10 mouse cellular contexts compared by ENCODE assay signal in genomic region chr12:112661327-112661605, GRCm38 (mm10). TPM values are rescaled to one million over a fixed set of nuclear protein-coding genes. Genes with fewer than 3 reads are reported as not detected.
DNase-seq lines count a peak whose midpoint lies in the region; ATAC-seq lines count a peak whose summit lies in the region.
"Had no signal": no experiment of that assay in that cellular context is flagged by ENCODE, and none has a peak within 500 bp of the region (broad histone marks: within the 10 kb centered on the region; RNA-seq: fewer than 3 reads in every experiment).

No protein-coding gene starts in this region.

- peak overlapping the region; percentile 83 for H3K27ac ChIP-seq in kidney, embryonic 16.5 days (ENCODE audit: low read length)
- H3K27ac ChIP-seq in forebrain, embryonic 12.5 days: peak overlapping the region; percentile 92
- H3K27ac ChIP-seq in hindbrain, embryonic 16.5 days (ENCODE audit: low read depth, low read length): peak overlapping the region; percentile 26; the same call in 1 of the 2 replicates
- peak overlapping the region; percentile 64 for H3K27ac ChIP-seq in midbrain, embryonic 15.5 days

- no peak for DNase-seq in kidney, adult 18-20 months
- DNase-seq in gastrocnemius, adult 18-20 months (ENCODE audit: low spot score): no peak
- no peak for DNase-seq in left cerebral cortex, adult 11 months (ENCODE audit: low spot score)
- DNase-seq: gastrocnemius, postnatal 25 days; lung, adult 18-20 months had no signal

- H3K36me3 ChIP-seq in kidney, embryonic 16.5 days (ENCODE audit: insufficient read depth, low read length): peaks cover 56% of the 10 kb centered on the region
- peaks cover 91% of the 10 kb centered on the region for H3K36me3 ChIP-seq in forebrain, embryonic 12.5 days (replicated peaks)
- H3K36me3 ChIP-seq in hindbrain, embryonic 16.5 days (ENCODE audit: control insufficient read depth, insufficient read depth, low read length): peaks cover 28% of the 10 kb centered on the region
- H3K36me3 ChIP-seq in midbrain, embryonic 15.5 days (replicated peaks): peaks cover 30% of the 10 kb centered on the region

- H3K9me3 ChIP-seq in kidney, embryonic 16.5 days (ENCODE audit: low read length): no peaks in the 10 kb centered on the region
- H3K9me3 ChIP-seq in forebrain, embryonic 12.5 days: no peaks in the 10 kb centered on the region
- H3K9me3 ChIP-seq in hindbrain, embryonic 16.5 days (ENCODE audit: control insufficient read depth, low read length): no peaks in the 10 kb centered on the region
- H3K9me3 ChIP-seq in midbrain, embryonic 15.5 days: no peaks in the 10 kb centered on the region

- peak overlapping the region; percentile 10; the same call in 1 of the 2 replicates for H3K4me2 ChIP-seq in kidney, embryonic 16.5 days (replicated peaks; ENCODE audit: low read depth, low read length)
- H3K4me2 ChIP-seq in forebrain, embryonic 12.5 days: peak overlapping the region; percentile 24
- no peak overlapping the region for H3K4me2 ChIP-seq in hindbrain, embryonic 16.5 days (ENCODE audit: low read length)
- no peak overlapping the region for H3K4me2 ChIP-seq in midbrain, embryonic 15.5 days

- H3K4me3 ChIP-seq in kidney, embryonic 16.5 days (ENCODE audit: low read length): no peak overlapping the region
- no peak overlapping the region; the same call in 1 of the 2 replicates for H3K4me3 ChIP-seq in forebrain, embryonic 12.5 days (replicated peaks)
- H3K4me3 ChIP-seq in hindbrain, embryonic 16.5 days (ENCODE audit: low read length): no peak overlapping the region
- no peak overlapping the region for H3K4me3 ChIP-seq in midbrain, embryonic 15.5 days

- ATAC-seq in kidney, embryonic 16.5 days (ENCODE audit: low FRiP score, low TSS enrichment): no peak
- ATAC-seq in forebrain, embryonic 12.5 days (ENCODE audit: low FRiP score): no peak
- no peak for ATAC-seq in hindbrain, embryonic 16.5 days
- ATAC-seq in midbrain, embryonic 15.5 days (replicated peaks): no peak
- no peak for ATAC-seq in megakaryocyte-erythroid progenitor cell, adult 5-6 weeks (replicated peaks; ENCODE audit: low FRiP score, low TSS enrichment, poor library complexity, severe bottlenecking)

- H3K4me1 ChIP-seq in kidney, embryonic 16.5 days (ENCODE audit: insufficient read depth, low read length): peaks cover 55% of the 10 kb centered on the region
- peaks cover 70% of the 10 kb centered on the region for H3K4me1 ChIP-seq in forebrain, embryonic 12.5 days
- peaks cover 57% of the 10 kb centered on the region for H3K4me1 ChIP-seq in hindbrain, embryonic 16.5 days (ENCODE audit: control insufficient read depth, insufficient read depth, low read depth, low read length)
- H3K4me1 ChIP-seq in midbrain, embryonic 15.5 days: peaks cover 61% of the 10 kb centered on the region

- no peaks in the 10 kb centered on the region for H3K27me3 ChIP-seq in kidney, embryonic 16.5 days (ENCODE audit: insufficient read depth, low read length)
- no peaks in the 10 kb centered on the region for H3K27me3 ChIP-seq in forebrain, embryonic 12.5 days
- no peaks in the 10 kb centered on the region for H3K27me3 ChIP-seq in hindbrain, embryonic 16.5 days (replicated peaks; ENCODE audit: control insufficient read depth, insufficient read depth, low read length)
- H3K27me3 ChIP-seq in midbrain, embryonic 15.5 days (replicated peaks): no peaks in the 10 kb centered on the region

- 67% methylated on average over 3 of the region's 3 CpGs for WGBS in kidney, embryonic 16.5 days
- WGBS in forebrain, embryonic 12.5 days: 84% methylated on average over 3 of the region's 3 CpGs
- 73% methylated on average over 3 of the region's 3 CpGs for WGBS in hindbrain, embryonic 16.5 days
- WGBS in midbrain, embryonic 15.5 days: 66% methylated on average over 3 of the region's 3 CpGs

- peak overlapping the region; percentile 42 for H3K9ac ChIP-seq in kidney, embryonic 16.5 days (replicated peaks; ENCODE audit: low read length)
- H3K9ac ChIP-seq in forebrain, embryonic 12.5 days: no peak overlapping the region
- H3K9ac ChIP-seq in hindbrain, embryonic 16.5 days (ENCODE audit: low read depth, low read length): 0 out of 2 replicates have a peak overlapping the region, but pooled peaks have one; percentile 1
- H3K9ac ChIP-seq in midbrain, embryonic 15.5 days: no peak overlapping the region

RNA-seq across cellular contexts. Expression of gene Akt1, which starts 13.4 kb away (rescaled TPM):
- 49.5 TPM in 2 replicates for polyA plus RNA-seq in kidney, embryonic 16.5 days (2015; fragmentation: Nextera tagmentation; extraction: Ambion mirVana)
- polyA plus RNA-seq in forebrain, embryonic 12.5 days (2016; fragmentation: Nextera tagmentation; extraction: Ambion mirVana): 47.0 and 71.6 TPM in 2 replicates
- 55.6 and 62.3 TPM in 2 replicates for polyA plus RNA-seq in hindbrain, embryonic 16.5 days (2015; fragmentation: Nextera tagmentation; extraction: Ambion mirVana)
- polyA plus RNA-seq in midbrain, embryonic 15.5 days (2015; fragmentation: Nextera tagmentation; extraction: Ambion mirVana): 139 and 162 TPM in 2 replicates
- 10 to 100 TPM; 44.7 to 49.5 TPM for total RNA-seq in gastrocnemius, adult 18-20 months (2021)
- total RNA-seq in megakaryocyte-erythroid progenitor cell, adult 5-6 weeks (2014; fragmentation: Nextera tagmentation): 101 and 119 TPM in 2 replicates
- 42.9 and 71.8 TPM in 2 replicates for total RNA-seq in megakaryocyte-erythroid progenitor cell, adult 5-6 weeks (2017)

RNA-seq across cellular contexts. Expression of gene Siva1, which starts 16.8 kb away (rescaled TPM):
- 273 and 296 TPM in 2 replicates for polyA plus RNA-seq in kidney, embryonic 16.5 days (2015; fragmentation: Nextera tagmentation; extraction: Ambion mirVana)
- 151 and 173 TPM in 2 replicates for polyA plus RNA-seq in forebrain, embryonic 12.5 days (2016; fragmentation: Nextera tagmentation; extraction: Ambion mirVana)
- polyA plus RNA-seq in hindbrain, embryonic 16.5 days (2015; fragmentation: Nextera tagmentation; extraction: Ambion mirVana): 48.1 and 57.5 TPM in 2 replicates
- 51.2 and 59.2 TPM in 2 replicates for polyA plus RNA-seq in midbrain, embryonic 15.5 days (2015; fragmentation: Nextera tagmentation; extraction: Ambion mirVana)
- total RNA-seq in gastrocnemius, adult 18-20 months (2021): 10 to 100 TPM; 21.6 to 22.7 TPM
- 168 and 170 TPM in 2 replicates for total RNA-seq in megakaryocyte-erythroid progenitor cell, adult 5-6 weeks (2014; fragmentation: Nextera tagmentation)
- 169 and 202 TPM in 2 replicates for total RNA-seq in megakaryocyte-erythroid progenitor cell, adult 5-6 weeks (2017)

RNA-seq across cellular contexts. Expression of gene Zbtb42, which starts 17.4 kb away (rescaled TPM):
- polyA plus RNA-seq in kidney, embryonic 16.5 days (2015; fragmentation: Nextera tagmentation; extraction: Ambion mirVana): 6.4 and 7.0 TPM in 2 replicates
- 4.6 and 5.1 TPM in 2 replicates for polyA plus RNA-seq in forebrain, embryonic 12.5 days (2016; fragmentation: Nextera tagmentation; extraction: Ambion mirVana)
- 2.4 and 4.0 TPM in 2 replicates for polyA plus RNA-seq in hindbrain, embryonic 16.5 days (2015; fragmentation: Nextera tagmentation; extraction: Ambion mirVana)
- polyA plus RNA-seq in midbrain, embryonic 15.5 days (2015; fragmentation: Nextera tagmentation; extraction: Ambion mirVana): 1.9 and 2.5 TPM in 2 replicates
- under 1 TPM; 0.59 to 0.90 TPM for total RNA-seq in gastrocnemius, adult 18-20 months (2021)
- total RNA-seq in megakaryocyte-erythroid progenitor cell, adult 5-6 weeks (2014; fragmentation: Nextera tagmentation): 0.33 and 0.67 TPM in 2 replicates
- 0.11 and 6.8 TPM in 2 replicates for total RNA-seq in megakaryocyte-erythroid progenitor cell, adult 5-6 weeks (2017)

RNA-seq across cellular contexts. Expression of gene Adssl1, which starts 41.4 kb away (rescaled TPM):
- polyA plus RNA-seq in kidney, embryonic 16.5 days (2015; fragmentation: Nextera tagmentation; extraction: Ambion mirVana): 10.7 and 12.7 TPM in 2 replicates
- 2.0 and 2.8 TPM in 2 replicates for polyA plus RNA-seq in forebrain, embryonic 12.5 days (2016; fragmentation: Nextera tagmentation; extraction: Ambion mirVana)
- 7.7 and 7.9 TPM in 2 replicates for polyA plus RNA-seq in hindbrain, embryonic 16.5 days (2015; fragmentation: Nextera tagmentation; extraction: Ambion mirVana)
- 3.1 and 3.6 TPM in 2 replicates for polyA plus RNA-seq in midbrain, embryonic 15.5 days (2015; fragmentation: Nextera tagmentation; extraction: Ambion mirVana)
- 1,000 to 10,000 TPM in 1 of 2 experiments, 100 to 1,000 TPM in 1; 975 to 1,075 TPM for total RNA-seq in gastrocnemius, adult 18-20 months (2021)
- 3.7 and 6.2 TPM in 2 replicates for total RNA-seq in megakaryocyte-erythroid progenitor cell, adult 5-6 weeks (2014; fragmentation: Nextera tagmentation)
- 5.0 and 5.8 TPM in 2 replicates for total RNA-seq in megakaryocyte-erythroid progenitor cell, adult 5-6 weeks (2017)

RNA-seq across cellular contexts. Expression of gene Cep170b, which starts 59.0 kb away (rescaled TPM):
- polyA plus RNA-seq in kidney, embryonic 16.5 days (2015; fragmentation: Nextera tagmentation; extraction: Ambion mirVana): 15.7 and 17.5 TPM in 2 replicates
- 14.4 and 16.3 TPM in 2 replicates for polyA plus RNA-seq in forebrain, embryonic 12.5 days (2016; fragmentation: Nextera tagmentation; extraction: Ambion mirVana)
- polyA plus RNA-seq in hindbrain, embryonic 16.5 days (2015; fragmentation: Nextera tagmentation; extraction: Ambion mirVana): 29.5 and 30.6 TPM in 2 replicates
- 51.0 and 53.7 TPM in 2 replicates for polyA plus RNA-seq in midbrain, embryonic 15.5 days (2015; fragmentation: Nextera tagmentation; extraction: Ambion mirVana)
- 10 to 100 TPM in 1 of 2 experiments, 1 to 10 TPM in 1; 9.0 to 12.8 TPM for total RNA-seq in gastrocnemius, adult 18-20 months (2021)
- total RNA-seq in megakaryocyte-erythroid progenitor cell, adult 5-6 weeks (2014; fragmentation: Nextera tagmentation): 0.07 and 2.0 TPM in 2 replicates
- 0.11 and 20.5 TPM in 2 replicates for total RNA-seq in megakaryocyte-erythroid progenitor cell, adult 5-6 weeks (2017)

Comparison
In these comparisons a context has a peak if more than half of its experiments do, and no peak if none do; other contexts are left out.
1. H3K27ac ChIP-seq: peak in every context shown above with its lines; median percentile 92 in forebrain, embryonic 12.5 days; 83 in kidney, embryonic 16.5 days; 64 in midbrain, embryonic 15.5 days; 26 in hindbrain, embryonic 16.5 days.
2. H3K4me2 ChIP-seq: peak in kidney, embryonic 16.5 days (single experiment) and forebrain, embryonic 12.5 days (single experiment); none in hindbrain, embryonic 16.5 days (single experiment) and midbrain, embryonic 15.5 days (single experiment).
3. H3K9ac ChIP-seq: peak in kidney, embryonic 16.5 days (single experiment) and hindbrain, embryonic 16.5 days (single experiment); none in forebrain, embryonic 12.5 days (single experiment) and midbrain, embryonic 15.5 days (single experiment).